9 mouse cellular contexts compared by ENCODE assay signal in the genomic region with DNA sequence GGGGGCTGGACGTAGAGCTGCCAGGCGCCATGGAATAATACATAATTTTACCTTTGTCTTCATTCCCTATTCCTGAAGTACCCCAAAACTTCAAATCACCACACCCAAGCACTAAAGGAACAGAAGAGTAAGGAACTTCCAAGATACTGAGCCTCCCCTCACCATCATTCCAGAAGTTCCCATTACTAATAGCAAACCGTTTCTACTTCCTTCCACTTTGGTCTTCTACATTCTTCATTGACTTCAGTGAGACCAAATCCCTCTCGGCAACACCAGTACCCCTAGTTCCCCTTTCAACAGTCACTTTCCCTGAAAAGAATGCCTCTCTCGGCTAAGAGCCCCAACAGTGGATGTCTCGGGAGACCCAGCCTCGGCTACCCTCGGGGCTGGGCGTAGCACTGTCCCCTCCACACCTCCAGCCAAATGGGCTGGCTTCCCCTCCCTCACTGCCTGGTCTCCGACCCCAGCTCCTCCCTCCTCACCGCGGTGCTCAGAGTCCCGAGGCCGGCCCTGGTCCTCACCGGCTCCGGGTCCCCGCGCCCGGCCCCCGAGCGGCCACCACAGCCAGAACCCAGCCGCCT. TPM values are rescaled to one million over a fixed set of nuclear protein-coding genes. Genes with fewer than 3 reads are reported as not detected.
DNase-seq lines count a peak whose midpoint lies in the region; ATAC-seq and TF ChIP-seq lines count a peak whose summit lies in the region.
"Had no signal": no experiment of that assay in that cellular context is flagged by ENCODE, and none has a peak within 500 bp of the region (broad histone marks: within the 10 kb centered on the region; RNA-seq: fewer than 3 reads in every experiment).

No protein-coding gene starts in this region.

- TF ChIP-seq CTCF in cerebellum, adult 2 months (IDR thresholded peaks at IDR 0.05; ENCODE audit: borderline replicate concordance, insufficient read depth, low read depth, low read length) = no peak

- no peak for ATAC-seq in forebrain, embryonic 13.5 days
- no peak for ATAC-seq in liver, embryonic 16.5 days (ENCODE audit: low read depth)

- H3K4me2 ChIP-seq in forebrain, embryonic 13.5 days = peak overlapping the region; percentile 80
- H3K4me2 ChIP-seq in liver, embryonic 16.5 days (ENCODE audit: low read depth, low read length) = peak overlapping the region; percentile 84

- peak overlapping the region; percentile 84 for H3K27ac ChIP-seq in cerebellum, adult 2 months (ENCODE audit: insufficient read depth, low read length)
- peak overlapping the region; percentile 98 for H3K27ac ChIP-seq in forebrain, embryonic 13.5 days
- H3K27ac ChIP-seq in liver, embryonic 16.5 days (ENCODE audit: low read length) = peak overlapping the region; percentile 98

- H3K9ac ChIP-seq in forebrain, embryonic 13.5 days = peak overlapping the region; percentile 98
- peak overlapping the region; percentile 100 for H3K9ac ChIP-seq in liver, embryonic 16.5 days (ENCODE audit: low read depth, low read length)

- H3K4me3 ChIP-seq in cerebellum, adult 2 months (replicated peaks; ENCODE audit: insufficient read depth, low read depth, low read length) = peak overlapping the region; percentile 74
- peak overlapping the region; percentile 94 for H3K4me3 ChIP-seq in forebrain, embryonic 13.5 days
- peak overlapping the region; percentile 99 for H3K4me3 ChIP-seq in liver, embryonic 16.5 days (ENCODE audit: low read depth, low read length)

- H3K4me1 ChIP-seq in cerebellum, adult 2 months (ENCODE audit: control insufficient read depth, insufficient read depth, low read length) = no peaks in the 10 kb centered on the region; the same call in 1 of the 2 replicates
- peaks cover 16% of the 10 kb centered on the region for H3K4me1 ChIP-seq in forebrain, embryonic 13.5 days
- peaks cover 25% of the 10 kb centered on the region for H3K4me1 ChIP-seq in liver, embryonic 16.5 days (ENCODE audit: control insufficient read depth, low read depth, low read length)

- DNase-seq in cerebellum, adult 2 months = no peak
- DNase-seq in cerebellum, postnatal 25 days = no peak
- DNase-seq in 416B (ENCODE audit: low read depth) = peak; percentile 42
- no peak for DNase-seq in cerebellum, adult 8-10 months
- DNase-seq in adrenal gland, postnatal 4 days (ENCODE audit: low spot score in 2 of 2) = no peak
- no peak for DNase-seq in kidney, adult 9 months

- no peaks in the 10 kb centered on the region for H3K9me3 ChIP-seq in forebrain, embryonic 13.5 days (replicated peaks)
- H3K9me3 ChIP-seq in liver, embryonic 16.5 days (replicated peaks; ENCODE audit: control insufficient read depth, low read length) = no peaks in the 10 kb centered on the region

- WGBS in cerebellum, adult 2 months = under 1% methylated on average over 22 of the region's 22 CpGs
- WGBS in forebrain, embryonic 13.5 days = under 1% methylated on average over 22 of the region's 22 CpGs
- under 1% methylated on average over 22 of the region's 22 CpGs for WGBS in liver, embryonic 16.5 days (ENCODE audit: insufficient replicate concordance)

- H3K27me3 ChIP-seq in cerebellum, adult 2 months (ENCODE audit: control insufficient read depth, insufficient read depth, low read length) = no peaks in the 10 kb centered on the region
- no peaks in the 10 kb centered on the region for H3K27me3 ChIP-seq in forebrain, embryonic 13.5 days
- no peaks in the 10 kb centered on the region for H3K27me3 ChIP-seq in liver, embryonic 16.5 days (ENCODE audit: control insufficient read depth, insufficient read depth, low read depth, low read length)

- no peak for TF ChIP-seq POLR2A in cerebellum, adult 2 months (IDR thresholded peaks at IDR 0.05; ENCODE audit: borderline replicate concordance, insufficient read depth, low read length)

- peaks cover 23% of the 10 kb centered on the region for H3K36me3 ChIP-seq in forebrain, embryonic 13.5 days (ENCODE audit: poor library complexity, severe bottlenecking)
- H3K36me3 ChIP-seq in liver, embryonic 16.5 days (ENCODE audit: control insufficient read depth, insufficient read depth) = peaks cover 13% of the 10 kb centered on the region

RNA-seq across cellular contexts. Expression of gene Rab5b, which starts 0.6 kb away (rescaled TPM):
- 132 and 133 TPM in 2 replicates for polyA plus RNA-seq in cerebellum, adult 2 months (2012; rRNA removed)
- polyA plus RNA-seq in forebrain, embryonic 13.5 days (2015; fragmentation: Nextera tagmentation; extraction: Ambion mirVana) = 88.3 and 93.1 TPM in 2 replicates
- 36.6 and 38.6 TPM in 2 replicates for polyA plus RNA-seq in liver, embryonic 16.5 days (2015; fragmentation: Nextera tagmentation; extraction: Ambion mirVana)
- 100 to 1,000 TPM; 113 to 115 TPM for total RNA-seq in adrenal gland, postnatal 4 days (2021)

RNA-seq across cellular contexts. Expression of gene Pmel, which starts 8.5 kb away (rescaled TPM):
- polyA plus RNA-seq in cerebellum, adult 2 months (2012; rRNA removed) = 1.00 and 1.5 TPM in 2 replicates
- 0.17 and 0.21 TPM in 2 replicates for polyA plus RNA-seq in forebrain, embryonic 13.5 days (2015; fragmentation: Nextera tagmentation; extraction: Ambion mirVana)
- polyA plus RNA-seq in liver, embryonic 16.5 days (2015; fragmentation: Nextera tagmentation; extraction: Ambion mirVana) = 0.43 and 0.59 TPM in 2 replicates
- total RNA-seq in adrenal gland, postnatal 4 days (2021) = 1 to 10 TPM; 2.0 to 2.6 TPM
- total RNA-seq: gastrocnemius, adult 18-20 months had no signal

RNA-seq across cellular contexts. Expression of gene Cdk2, which starts 9.3 kb away (rescaled TPM):
- polyA plus RNA-seq in cerebellum, adult 2 months (2012; rRNA removed) = 3.8 and 3.9 TPM in 2 replicates
- 69.9 and 73.7 TPM in 2 replicates for polyA plus RNA-seq in forebrain, embryonic 13.5 days (2015; fragmentation: Nextera tagmentation; extraction: Ambion mirVana)
- polyA plus RNA-seq in liver, embryonic 16.5 days (2015; fragmentation: Nextera tagmentation; extraction: Ambion mirVana) = 50.8 and 53.8 TPM in 2 replicates
- total RNA-seq in adrenal gland, postnatal 4 days (2021) = 10 to 100 TPM; 46.8 to 50.3 TPM

RNA-seq across cellular contexts. Expression of gene Suox, which starts 21.6 kb away (rescaled TPM):
- polyA plus RNA-seq in cerebellum, adult 2 months (2012; rRNA removed) = 15.6 and 17.9 TPM in 2 replicates
- 9.3 and 10.8 TPM in 2 replicates for polyA plus RNA-seq in forebrain, embryonic 13.5 days (2015; fragmentation: Nextera tagmentation; extraction: Ambion mirVana)
- 12.5 and 12.9 TPM in 2 replicates for polyA plus RNA-seq in liver, embryonic 16.5 days (2015; fragmentation: Nextera tagmentation; extraction: Ambion mirVana)
- total RNA-seq in adrenal gland, postnatal 4 days (2021) = 10 to 100 TPM; 18.7 to 22.7 TPM

RNA-seq across cellular contexts. Expression of gene Dgka, which starts 49.2 kb away (rescaled TPM):
- polyA plus RNA-seq in cerebellum, adult 2 months (2012; rRNA removed) = 16.0 and 17.1 TPM in 2 replicates
- 3.0 and 3.6 TPM in 2 replicates for polyA plus RNA-seq in forebrain, embryonic 13.5 days (2015; fragmentation: Nextera tagmentation; extraction: Ambion mirVana)
- 2.6 and 3.0 TPM in 2 replicates for polyA plus RNA-seq in liver, embryonic 16.5 days (2015; fragmentation: Nextera tagmentation; extraction: Ambion mirVana)
- 10 to 100 TPM; 10.9 to 11.8 TPM for total RNA-seq in adrenal gland, postnatal 4 days (2021)

Comparison
In these comparisons a context has a peak if more than half of its experiments do, and no peak if none do; other contexts are left out.
1. RNA of gene Cdk2, which starts 9.3 kb away (polyA plus RNA-seq): 69.9 to 73.7 TPM in forebrain, embryonic 13.5 days and 50.8 to 53.8 TPM in liver, embryonic 16.5 days; 3.8 to 3.9 TPM in cerebellum, adult 2 months; every median in the first group is over 10 times any median in the second.
2. Peak in every context shown above with its lines, with median percentiles within 50 percentile points of each other: H3K27ac ChIP-seq and H3K4me3 ChIP-seq.